Mouse (Mus musculus): ENCODE results near the gene Arhgef12. TPM values are rescaled to one million over a fixed set of nuclear protein-coding genes. Genes with fewer than 3 reads are reported as not detected.

The Arhgef12 gene
- polyA plus RNA-seq, 1 experiment from 2014 or later = 12.1 TPM

DNA sequence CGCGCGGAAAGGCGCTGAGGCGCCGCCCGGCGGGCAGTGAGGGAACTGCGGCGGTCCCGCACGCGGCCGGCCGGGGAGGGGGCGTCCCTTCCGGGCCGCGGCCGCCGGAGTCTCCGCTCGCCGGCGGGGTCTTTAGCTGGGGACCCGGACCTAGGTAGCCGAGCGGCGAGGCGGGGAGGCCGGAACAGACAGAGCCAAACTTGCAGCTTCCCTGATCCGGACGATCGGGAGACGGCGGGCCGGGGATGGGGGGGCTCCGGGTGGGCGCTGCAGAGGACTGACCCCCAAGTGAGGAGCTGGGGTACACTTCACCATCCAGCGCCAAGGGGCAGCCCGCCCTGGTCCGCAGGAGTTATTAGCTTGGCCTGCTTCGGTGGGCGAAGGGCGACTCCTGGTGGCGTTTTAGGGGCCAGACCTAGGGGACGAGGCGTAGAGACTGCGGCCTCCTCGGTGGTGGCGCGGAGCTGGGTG is 162.5 kb downstream of the Arhgef12 start:
- Histone ChIP-seq H3K36me3 (ENCODE audit: control insufficient read depth, insufficient read depth, low read length) (no peaks in the 10 kb centered on the region), H3K9me3 (ENCODE audit: control insufficient read depth, low read length) (no peaks in the 10 kb centered on the region), H3K4me1 (replicated peaks; ENCODE audit: control insufficient read depth, insufficient read depth, low read length) (peaks cover 19% of the 10 kb centered on the region), H3K27me3 (ENCODE audit: control insufficient read depth, insufficient read depth, low read depth, low read length) (peaks cover 4% of the 10 kb centered on the region; the same call in 1 of the 2 replicates), H3K4me2 (ENCODE audit: low read depth, low read length) (peak overlapping the region; percentile 100), H3K4me3 (ENCODE audit: low read length) (peak overlapping the region; percentile 77), H3K9ac (ENCODE audit: low read length) (peak overlapping the region; percentile 81), H3K27ac (ENCODE audit: low read length) (no peak overlapping the region)
- peak; percentile 92 for ATAC-seq (ENCODE audit: low read depth)
- WGBS = under 1% methylated on average over 47 of the region's 52 CpGs

DNA sequence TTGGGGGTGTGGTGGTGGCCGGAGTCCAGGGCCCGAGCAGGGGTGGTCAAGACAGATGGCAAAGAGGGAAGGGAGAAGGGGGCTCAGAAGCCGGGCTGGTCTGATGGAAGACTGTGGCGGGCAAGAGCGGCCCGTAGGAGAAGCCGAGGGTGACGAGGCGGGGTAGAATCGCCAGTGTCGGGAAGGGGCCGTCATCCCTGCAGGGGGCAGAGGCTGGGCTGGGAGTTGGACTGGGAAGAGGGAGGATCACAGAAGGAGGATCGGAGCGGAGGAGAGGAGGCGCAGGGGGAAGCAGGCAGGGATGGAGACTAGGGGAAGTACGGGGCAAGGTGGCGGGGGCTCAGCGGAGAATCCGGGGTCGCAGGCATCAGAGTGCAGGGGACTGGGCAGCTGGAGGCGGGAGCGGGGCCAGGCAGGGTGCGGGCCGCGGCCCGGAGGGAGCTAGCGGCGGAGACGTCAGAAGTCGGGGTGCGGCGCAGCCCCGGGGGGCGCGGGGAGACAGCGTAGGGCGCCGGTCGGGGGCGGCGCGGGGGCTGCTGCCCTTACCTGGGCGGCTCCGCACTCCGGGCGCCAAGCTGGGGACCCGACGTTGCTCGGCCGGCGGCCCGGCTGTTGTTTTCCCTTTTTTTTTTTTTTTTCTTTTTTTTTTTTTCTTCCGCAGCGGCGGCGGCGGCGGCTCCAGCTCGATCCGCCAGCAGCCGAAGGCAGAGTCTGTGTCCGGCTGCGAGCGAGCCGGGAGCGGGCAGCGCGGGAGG is 163.1 kb downstream of the Arhgef12 start, which contains the start of gene Grik4:
Gene Grik4 (minus strand): TSS at position 713 of the 755 bp plus-strand sequence.
- Histone ChIP-seq H3K4me1 (replicated peaks; ENCODE audit: control insufficient read depth, insufficient read depth, low read length) (peaks cover 19% of the 10 kb centered on the region), H3K4me2 (ENCODE audit: low read depth, low read length) (peak within 1 kb of the TSS; percentile 100), H3K36me3 (ENCODE audit: control insufficient read depth, insufficient read depth, low read length) (no peaks in the 10 kb centered on the region), H3K9ac (ENCODE audit: low read length) (peak within 1 kb of the TSS; percentile 81), H3K27ac (ENCODE audit: low read length) (peak within 1 kb of the TSS; percentile 34; the same call in 1 of the 2 replicates), H3K9me3 (ENCODE audit: control insufficient read depth, low read length) (no peaks in the 10 kb centered on the region), H3K27me3 (ENCODE audit: control insufficient read depth, insufficient read depth, low read depth, low read length) (peaks cover 4% of the 10 kb centered on the region; the same call in 1 of the 2 replicates), H3K4me3 (ENCODE audit: low read length) (peak within 1 kb of the TSS; percentile 77)
- peak; percentile 85 for ATAC-seq (ENCODE audit: low read depth)
- under 1% methylated on average over 58 of the region's 68 CpGs for WGBS

DNA sequence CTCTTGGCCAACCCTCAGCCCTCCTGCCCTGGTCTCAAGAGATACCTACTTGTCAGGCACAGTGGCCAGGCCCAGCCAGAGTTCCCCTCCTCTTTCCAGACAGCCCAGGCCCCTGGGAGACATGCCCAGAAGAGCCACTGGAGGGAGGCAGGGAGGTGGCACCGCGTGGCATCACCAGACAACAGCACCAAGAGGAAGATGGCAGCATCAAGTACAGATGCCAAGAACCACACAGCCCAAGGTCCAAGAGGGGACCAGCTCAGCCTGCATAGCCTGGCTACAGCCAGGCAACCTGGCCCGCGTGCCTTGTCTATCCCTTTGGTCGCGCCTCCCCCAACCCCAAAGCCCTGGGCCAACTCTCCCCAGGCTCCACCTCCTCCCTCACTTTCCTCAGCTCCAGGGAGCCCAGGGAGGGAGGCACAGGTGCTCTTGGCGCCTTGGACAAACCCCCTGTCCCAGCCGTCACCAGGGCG is 163.9 kb downstream of the Arhgef12 start:
- ATAC-seq (ENCODE audit: low read depth) = peak; percentile 23
- H3K27me3 ChIP-seq (ENCODE audit: control insufficient read depth, insufficient read depth, low read depth, low read length) = peaks cover 4% of the 10 kb centered on the region; the same call in 1 of the 2 replicates
- peak overlapping the region; percentile 52 for H3K27ac ChIP-seq (ENCODE audit: low read length)
- peaks cover 19% of the 10 kb centered on the region for H3K4me1 ChIP-seq (replicated peaks; ENCODE audit: control insufficient read depth, insufficient read depth, low read length)
- H3K9me3 ChIP-seq (ENCODE audit: control insufficient read depth, low read length) = no peaks in the 10 kb centered on the region
- H3K9ac ChIP-seq (ENCODE audit: low read length) = peak overlapping the region; percentile 81
- H3K4me3 ChIP-seq (ENCODE audit: low read length) = peak overlapping the region; percentile 77
- WGBS = 2% methylated on average over 9 of the region's 9 CpGs
- peak overlapping the region; percentile 100 for H3K4me2 ChIP-seq (ENCODE audit: low read depth, low read length)
- H3K36me3 ChIP-seq (ENCODE audit: control insufficient read depth, insufficient read depth, low read length) = no peaks in the 10 kb centered on the region

DNA sequence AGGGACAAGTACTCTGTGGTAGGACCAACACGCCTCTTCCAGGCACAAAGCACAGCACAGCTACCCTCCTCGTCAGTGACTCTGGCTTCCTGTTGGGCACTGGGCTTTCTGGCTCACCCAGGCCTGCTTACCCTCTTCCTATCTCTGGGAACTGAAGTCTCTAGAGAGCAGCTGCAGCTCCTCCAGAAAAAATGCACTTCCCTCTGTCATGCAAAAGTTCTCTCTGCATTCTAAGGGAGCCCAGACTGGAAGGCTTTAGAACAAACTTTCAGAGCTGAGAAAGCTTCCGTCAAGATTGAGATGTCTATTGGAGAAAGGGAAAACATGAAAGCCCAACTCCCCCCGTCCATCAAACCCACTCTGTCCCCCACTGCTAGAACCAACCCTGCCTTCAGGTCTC is 164.9 kb downstream of the Arhgef12 start:
- H3K9ac ChIP-seq (ENCODE audit: low read length) = no peak overlapping the region
- ATAC-seq (ENCODE audit: low read depth) = no peak
- H3K4me2 ChIP-seq (ENCODE audit: low read depth, low read length) = no peak overlapping the region
- H3K4me1 ChIP-seq (replicated peaks; ENCODE audit: control insufficient read depth, insufficient read depth, low read length) = peaks cover 19% of the 10 kb centered on the region
- H3K27me3 ChIP-seq (ENCODE audit: control insufficient read depth, insufficient read depth, low read depth, low read length) = peaks cover 4% of the 10 kb centered on the region; the same call in 1 of the 2 replicates
- WGBS = 35% methylated on average over 4 of the region's 4 CpGs
- H3K27ac ChIP-seq (ENCODE audit: low read length) = 0 out of 2 replicates have a peak overlapping the region, but pooled peaks have one; percentile 15
- no peaks in the 10 kb centered on the region for H3K36me3 ChIP-seq (ENCODE audit: control insufficient read depth, insufficient read depth, low read length)
- H3K4me3 ChIP-seq (ENCODE audit: low read length) = no peak overlapping the region
- H3K9me3 ChIP-seq (ENCODE audit: control insufficient read depth, low read length) = no peaks in the 10 kb centered on the region

DNA sequence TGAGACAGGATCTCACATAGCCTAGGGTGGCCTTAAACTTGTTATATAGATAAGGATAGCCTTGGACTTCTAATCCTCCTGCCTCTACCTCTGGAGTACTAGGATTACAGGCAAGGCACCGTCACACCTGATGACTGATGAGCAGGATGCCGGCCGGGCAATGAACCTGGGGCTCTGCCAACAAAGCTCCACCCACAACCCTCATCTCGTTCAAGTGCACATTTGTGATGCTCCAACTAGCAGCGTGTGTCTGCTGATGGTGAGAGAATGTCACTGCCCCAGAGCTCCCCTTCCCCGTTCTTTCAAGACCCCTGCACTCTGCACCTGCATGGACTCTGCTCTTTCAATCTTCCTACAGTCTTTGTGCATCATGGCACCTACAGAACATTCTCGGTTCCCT is 174.9 kb downstream of the Arhgef12 start:
- ATAC-seq (ENCODE audit: low read depth) = no peak
- Histone ChIP-seq H3K36me3 (ENCODE audit: control insufficient read depth, insufficient read depth, low read length) (no peaks in the 10 kb centered on the region), H3K27ac (ENCODE audit: low read length) (no peak overlapping the region), H3K9ac (ENCODE audit: low read length) (no peak overlapping the region), H3K9me3 (ENCODE audit: control insufficient read depth, low read length) (no peaks in the 10 kb centered on the region), H3K4me3 (ENCODE audit: low read length) (no peak overlapping the region), H3K4me1 (replicated peaks; ENCODE audit: control insufficient read depth, insufficient read depth, low read length) (peaks cover 4% of the 10 kb centered on the region), H3K27me3 (ENCODE audit: control insufficient read depth, insufficient read depth, low read depth, low read length) (no peaks in the 10 kb centered on the region), H3K4me2 (ENCODE audit: low read depth, low read length) (no peak overlapping the region)
- WGBS = 20% methylated on average over 7 of the region's 7 CpGs

DNA sequence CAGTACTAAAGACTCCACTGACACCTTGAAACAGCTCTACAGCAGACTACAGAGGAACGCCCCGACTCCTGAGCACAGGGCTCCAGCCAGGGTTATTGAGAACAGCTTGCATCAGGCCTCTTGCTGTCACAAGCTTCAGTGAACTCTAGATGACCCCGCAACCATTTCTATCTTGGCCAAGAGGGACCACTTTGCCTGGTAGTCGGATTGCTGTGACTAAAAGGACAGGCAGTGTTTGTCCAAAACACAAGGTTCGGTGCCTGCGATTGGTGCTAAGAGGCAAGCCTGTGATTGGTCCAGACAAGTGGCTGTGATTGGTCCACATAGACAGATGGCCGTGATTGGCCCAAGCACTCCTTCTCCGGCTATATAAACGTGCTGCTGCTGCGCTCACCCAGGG is 179.5 kb downstream of the Arhgef12 start:
- no peak overlapping the region for H3K4me2 ChIP-seq (ENCODE audit: low read depth, low read length)
- H3K4me1 ChIP-seq (replicated peaks; ENCODE audit: control insufficient read depth, insufficient read depth, low read length) = peaks cover 10% of the 10 kb centered on the region
- no peak overlapping the region for H3K9ac ChIP-seq (ENCODE audit: low read length)
- 41% methylated on average over 10 of the region's 10 CpGs for WGBS
- no peak overlapping the region for H3K4me3 ChIP-seq (ENCODE audit: low read length)
- H3K27ac ChIP-seq (ENCODE audit: low read length) = no peak overlapping the region
- no peaks in the 10 kb centered on the region for H3K27me3 ChIP-seq (ENCODE audit: control insufficient read depth, insufficient read depth, low read depth, low read length)
- no peaks in the 10 kb centered on the region for H3K36me3 ChIP-seq (ENCODE audit: control insufficient read depth, insufficient read depth, low read length)
- peak; percentile 72 for ATAC-seq (ENCODE audit: low read depth)
- H3K9me3 ChIP-seq (ENCODE audit: control insufficient read depth, low read length) = no peaks in the 10 kb centered on the region

DNA sequence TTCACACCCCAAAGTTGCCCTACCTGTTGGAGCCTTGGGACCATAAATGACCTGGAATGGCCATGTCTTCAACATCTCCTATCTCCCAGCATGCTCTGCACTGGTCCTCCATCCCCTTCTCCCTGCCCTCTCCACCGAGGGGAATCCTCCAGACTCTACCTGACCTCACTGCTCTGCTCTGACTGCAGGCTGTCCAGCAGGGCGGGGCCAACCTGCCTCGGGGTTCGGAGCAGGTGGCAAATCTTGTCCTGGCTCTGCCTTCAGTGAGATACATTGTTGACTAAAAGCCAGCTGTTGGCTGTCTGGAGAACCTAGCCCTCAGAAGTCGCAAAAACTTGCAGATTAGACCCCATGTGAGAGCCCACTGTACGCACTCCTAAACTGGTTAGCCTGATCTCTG is 180.5 kb downstream of the Arhgef12 start:
- H3K4me2 ChIP-seq (ENCODE audit: low read depth, low read length) = no peak overlapping the region
- 48% methylated on average over 6 of the region's 6 CpGs for whole genome bisulfite sequencing
- H3K4me1 ChIP-seq (replicated peaks; ENCODE audit: control insufficient read depth, insufficient read depth, low read length) = peaks cover 14% of the 10 kb centered on the region
- H3K36me3 ChIP-seq (ENCODE audit: control insufficient read depth, insufficient read depth, low read length) = no peaks in the 10 kb centered on the region
- ATAC-seq (ENCODE audit: low read depth) = no peak
- H3K27ac ChIP-seq (ENCODE audit: low read length) = no peak overlapping the region
- no peaks in the 10 kb centered on the region for H3K27me3 ChIP-seq (ENCODE audit: control insufficient read depth, insufficient read depth, low read depth, low read length)
- H3K9ac ChIP-seq (ENCODE audit: low read length) = no peak overlapping the region
- no peaks in the 10 kb centered on the region for H3K9me3 ChIP-seq (ENCODE audit: control insufficient read depth, low read length)
- H3K4me3 ChIP-seq (ENCODE audit: low read length) = no peak overlapping the region

DNA sequence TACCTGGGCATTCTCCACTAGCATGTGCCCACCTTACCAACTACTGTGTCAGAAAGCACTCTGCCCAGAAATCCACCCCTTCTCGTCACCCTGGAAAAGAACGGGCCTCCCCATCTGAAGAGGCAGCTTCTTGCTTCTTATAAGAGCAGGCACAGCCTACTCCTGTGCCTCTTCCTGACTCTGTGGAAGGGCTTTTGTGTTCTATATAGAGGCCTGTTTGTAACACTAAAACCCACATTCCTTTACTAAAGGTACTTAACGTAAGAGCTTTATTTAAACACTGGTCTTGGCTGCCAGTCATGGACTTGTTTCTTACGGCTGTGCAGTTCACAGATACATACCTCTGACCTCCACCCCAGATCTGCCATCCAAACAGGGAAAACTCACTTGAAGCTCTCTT is 185.2 kb downstream of the Arhgef12 start:
- Histone ChIP-seq H3K4me2 (ENCODE audit: low read depth, low read length) (no peak overlapping the region), H3K4me3 (ENCODE audit: low read length) (no peak overlapping the region), H3K36me3 (ENCODE audit: control insufficient read depth, insufficient read depth, low read length) (no peaks in the 10 kb centered on the region), H3K9ac (ENCODE audit: low read length) (no peak overlapping the region), H3K27ac (ENCODE audit: low read length) (peak overlapping the region; percentile 72), H3K9me3 (ENCODE audit: control insufficient read depth, low read length) (no peaks in the 10 kb centered on the region), H3K4me1 (replicated peaks; ENCODE audit: control insufficient read depth, insufficient read depth, low read length) (peaks cover 14% of the 10 kb centered on the region), H3K27me3 (ENCODE audit: control insufficient read depth, insufficient read depth, low read depth, low read length) (no peaks in the 10 kb centered on the region)
- peak; percentile 84 for ATAC-seq (ENCODE audit: low read depth)
- WGBS = 35% methylated on average over 4 of the region's 4 CpGs

DNA sequence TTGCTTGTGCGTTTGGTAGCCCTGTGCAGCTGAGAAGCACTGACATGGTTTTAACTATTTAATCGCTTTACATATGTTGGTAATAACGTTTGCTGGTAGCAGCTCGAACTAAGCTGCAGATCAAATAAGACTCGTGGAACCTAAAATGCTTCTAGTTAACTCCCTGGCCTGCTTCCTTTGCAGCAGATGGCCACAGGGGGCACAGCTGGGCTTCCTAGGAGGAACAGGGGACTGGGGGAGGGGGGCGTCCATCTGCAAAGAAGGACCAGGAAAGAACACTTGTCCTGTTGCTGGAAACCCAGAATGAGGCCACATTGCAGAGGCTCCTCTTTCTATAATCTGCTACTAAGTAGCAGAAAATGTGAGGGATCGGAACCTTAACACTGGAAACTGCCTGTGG is 186.8 kb downstream of the Arhgef12 start:
- H3K27me3 ChIP-seq (ENCODE audit: control insufficient read depth, insufficient read depth, low read depth, low read length) = no peaks in the 10 kb centered on the region
- no peaks in the 10 kb centered on the region for H3K9me3 ChIP-seq (ENCODE audit: control insufficient read depth, low read length)
- H3K4me1 ChIP-seq (replicated peaks; ENCODE audit: control insufficient read depth, insufficient read depth, low read length) = peaks cover 14% of the 10 kb centered on the region
- no peak overlapping the region for H3K27ac ChIP-seq (ENCODE audit: low read length)
- WGBS = 50% methylated on average over 7 of the region's 7 CpGs
- no peak overlapping the region; the same call in 1 of the 2 replicates for H3K9ac ChIP-seq (ENCODE audit: low read length)
- no peak overlapping the region for H3K4me2 ChIP-seq (ENCODE audit: low read depth, low read length)
- no peak for ATAC-seq (ENCODE audit: low read depth)
- H3K36me3 ChIP-seq (ENCODE audit: control insufficient read depth, insufficient read depth, low read length) = no peaks in the 10 kb centered on the region
- H3K4me3 ChIP-seq (ENCODE audit: low read length) = no peak overlapping the region
